Mouse (Mus musculus) C2C12 (cell line): Measurements from ENCODE around the gene Plbd1. TPM values are rescaled to one million over a fixed set of nuclear protein-coding genes. Genes with fewer than 3 reads are reported as not detected.

ENCODE experiments used
- H3K27me3 ChIP-seq: one replicate; pipeline ENCODE4 v1.6.1; 2011; ENCODE audit not compliant: control insufficient read depth, insufficient read depth, insufficient read length
- H3K36me3 ChIP-seq: one replicate; pipeline ENCODE4 v1.6.1; 2011; ENCODE audit not compliant: control insufficient read depth, insufficient read depth
- H3K4me3 ChIP-seq: one replicate; pipeline ENCODE4 v1.5.1; 2011; ENCODE audit warnings: mild to moderate bottlenecking, control low read depth; ENCODE audit not compliant: poor library complexity, insufficient read depth, severe bottlenecking
- H3K79me2 ChIP-seq: one replicate; pipeline ENCODE4 v1.6.1; 2011; ENCODE audit not compliant: control insufficient read depth, insufficient read depth
- H3K79me3 ChIP-seq: one replicate; pipeline ENCODE4 v1.6.1; 2011; ENCODE audit warnings: low read depth, control low read depth
- H3ac ChIP-seq: one replicate; pipeline ENCODE3; 2011; ENCODE audit warnings: low read depth; ENCODE audit not compliant: control insufficient read depth, insufficient read length
- CEBPB ChIP-seq: IDR thresholded peaks from one replicate; pipeline ENCODE4 v1.6.1; 2011; ENCODE audit warnings: low read depth, mild to moderate bottlenecking, control low read depth, moderate library complexity
- CTCF ChIP-seq: IDR thresholded peaks from one replicate; pipeline ENCODE4 v1.5.1; 2011; ENCODE audit not compliant: control insufficient read depth, insufficient read depth, insufficient read length
- FOSL1 ChIP-seq: IDR thresholded peaks from one replicate; pipeline ENCODE4 v1.8.0; 2011; ENCODE audit warnings: mild to moderate bottlenecking, low read length; ENCODE audit not compliant: poor library complexity, insufficient read depth, severe bottlenecking
- MAX ChIP-seq: IDR thresholded peaks from one replicate; pipeline ENCODE4 v1.6.1; 2011; ENCODE audit warnings: mild to moderate bottlenecking, control low read depth
- MYOD1 ChIP-seq: IDR thresholded peaks from one replicate; pipeline ENCODE4 v1.6.1; 2011; ENCODE audit warnings: low read depth; ENCODE audit not compliant: control insufficient read depth, insufficient read length
- MYOG ChIP-seq: IDR thresholded peaks from one replicate; pipeline ENCODE4 v1.6.1; 2011; ENCODE audit not compliant: control insufficient read depth, insufficient read length; ENCODE audit errors: extremely low read depth
- USF1 ChIP-seq: IDR thresholded peaks from one replicate; pipeline ENCODE4 v1.6.1; 2011; ENCODE audit warnings: low read depth, mild to moderate bottlenecking, control low read depth, moderate library complexity
- polyA plus RNA-seq: library from polyadenylated mRNA; unstranded; fragments of >200 nt; fragmentation: generic; extraction: Trizol; gene quantifications from one replicate; pipeline ENCODE4 v1.2.1, GENCODE M21; 2012; ENCODE audit warnings: missing spikeins

Plbd1 gene
- polyA plus RNA-seq, 1 experiment, result not detected

DNA sequence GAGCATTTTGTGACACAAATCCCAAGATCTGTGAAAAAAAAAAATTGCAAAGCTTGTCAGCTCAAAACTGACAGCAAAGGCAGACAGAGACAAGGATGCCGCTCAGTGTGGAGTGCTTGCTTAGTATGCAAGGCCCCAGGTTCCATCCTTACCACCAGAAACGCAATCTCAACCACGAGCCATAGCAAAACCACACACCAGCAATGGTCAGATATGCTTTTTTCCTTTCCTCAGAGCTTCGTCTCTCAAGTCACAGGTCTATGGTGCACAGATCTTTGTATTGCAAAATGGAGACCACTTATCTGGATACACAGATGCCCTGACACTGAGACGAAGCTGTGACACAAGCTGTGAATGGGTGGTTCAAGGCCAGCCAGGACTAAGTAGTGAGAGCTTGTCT is 28.8 kb upstream of the Plbd1 start:
- TF ChIP-seq CTCF (no peak), CEBPB (no peak), USF1 (no peak), MYOD1 (no peak), FOSL1 (no peak), MYOG (no peak)
- no peaks in the 10 kb centered on the region for H3K79me3 ChIP-seq

DNA sequence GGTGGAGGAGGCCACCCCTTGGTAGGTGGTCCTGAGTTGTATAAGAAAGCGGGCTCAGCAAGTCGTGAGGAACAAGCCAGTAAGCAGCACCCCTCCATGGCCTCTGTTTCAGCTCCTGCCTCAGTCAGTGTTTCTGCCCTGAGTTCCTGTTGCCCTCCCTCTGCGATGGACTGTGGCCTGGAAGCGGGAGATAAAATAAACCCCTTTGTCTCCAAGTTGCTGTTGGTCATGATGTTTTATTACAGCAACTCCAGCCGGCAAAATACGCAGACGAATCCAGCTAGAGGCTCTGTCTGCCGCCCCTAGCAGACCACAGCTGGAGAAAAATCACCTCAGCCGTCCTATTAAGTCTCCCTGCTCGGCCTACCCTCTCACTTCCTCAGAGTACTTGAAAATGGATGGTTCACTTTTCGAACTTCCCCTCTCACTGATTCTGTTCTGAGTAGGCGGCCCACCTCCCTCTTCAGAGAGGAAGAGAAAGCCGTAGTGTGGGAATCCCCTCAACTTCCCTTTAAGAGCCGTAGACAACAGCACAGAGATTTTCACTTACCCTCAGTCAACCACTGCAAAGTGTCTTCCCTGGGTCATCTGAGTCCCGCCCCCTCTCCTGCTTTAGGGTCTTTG is 28.2 kb upstream of the Plbd1 start:
- Histone ChIP-seq H3K36me3 (no peaks in the 10 kb centered on the region), H3ac (no peak overlapping the region), H3K4me3 (no peak overlapping the region), H3K27me3 (no peaks in the 10 kb centered on the region), H3K79me3 (no peaks in the 10 kb centered on the region), H3K79me2 (no peaks in the 10 kb centered on the region)
- TF ChIP-seq MYOG, result no peak
- TF ChIP-seq MYOD1, result no peak
- no peak for TF ChIP-seq USF1
- TF ChIP-seq CTCF, result no peak
- TF ChIP-seq CEBPB, result no peak

More for the DNA sequence above, 28.8 kb upstream of the Plbd1 start:
- Histone ChIP-seq H3ac (no peak overlapping the region), H3K36me3 (no peaks in the 10 kb centered on the region), H3K27me3 (no peaks in the 10 kb centered on the region), H3K79me2 (no peaks in the 10 kb centered on the region), H3K4me3 (no peak overlapping the region)

DNA sequence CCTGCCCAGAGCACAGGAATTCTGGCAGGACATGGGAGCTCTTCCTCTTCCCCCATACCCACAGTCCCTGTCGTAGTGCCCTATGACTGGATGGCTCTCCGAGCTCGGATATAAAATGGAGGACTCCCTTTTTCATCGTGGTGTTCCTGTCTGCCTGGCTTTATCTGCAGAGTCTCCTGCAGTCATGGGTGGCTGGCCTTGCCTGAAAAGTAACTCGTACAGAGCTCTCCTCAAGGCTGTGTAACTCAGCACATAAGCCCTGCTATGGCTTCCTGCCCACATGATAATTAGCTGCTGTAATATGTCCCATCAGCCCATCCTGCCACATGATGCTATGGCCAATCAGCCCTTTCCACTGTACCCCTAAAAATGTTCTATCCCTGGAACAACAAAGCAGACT is 23.7 kb upstream of the Plbd1 start:
- no peak overlapping the region for H3K4me3 ChIP-seq
- H3K36me3 ChIP-seq, result no peaks in the 10 kb centered on the region
- H3K79me3 ChIP-seq, result no peaks in the 10 kb centered on the region
- no peak overlapping the region for H3ac ChIP-seq
- TF ChIP-seq MYOD1, result no peak
- TF ChIP-seq MAX, result no peak
- TF ChIP-seq FOSL1, result no peak
- no peak for TF ChIP-seq CTCF
- TF ChIP-seq CEBPB, result no peak
- no peak for TF ChIP-seq USF1
- TF ChIP-seq MYOG, result no peak
- H3K27me3 ChIP-seq, result no peaks in the 10 kb centered on the region
- H3K79me2 ChIP-seq, result no peaks in the 10 kb centered on the region

DNA sequence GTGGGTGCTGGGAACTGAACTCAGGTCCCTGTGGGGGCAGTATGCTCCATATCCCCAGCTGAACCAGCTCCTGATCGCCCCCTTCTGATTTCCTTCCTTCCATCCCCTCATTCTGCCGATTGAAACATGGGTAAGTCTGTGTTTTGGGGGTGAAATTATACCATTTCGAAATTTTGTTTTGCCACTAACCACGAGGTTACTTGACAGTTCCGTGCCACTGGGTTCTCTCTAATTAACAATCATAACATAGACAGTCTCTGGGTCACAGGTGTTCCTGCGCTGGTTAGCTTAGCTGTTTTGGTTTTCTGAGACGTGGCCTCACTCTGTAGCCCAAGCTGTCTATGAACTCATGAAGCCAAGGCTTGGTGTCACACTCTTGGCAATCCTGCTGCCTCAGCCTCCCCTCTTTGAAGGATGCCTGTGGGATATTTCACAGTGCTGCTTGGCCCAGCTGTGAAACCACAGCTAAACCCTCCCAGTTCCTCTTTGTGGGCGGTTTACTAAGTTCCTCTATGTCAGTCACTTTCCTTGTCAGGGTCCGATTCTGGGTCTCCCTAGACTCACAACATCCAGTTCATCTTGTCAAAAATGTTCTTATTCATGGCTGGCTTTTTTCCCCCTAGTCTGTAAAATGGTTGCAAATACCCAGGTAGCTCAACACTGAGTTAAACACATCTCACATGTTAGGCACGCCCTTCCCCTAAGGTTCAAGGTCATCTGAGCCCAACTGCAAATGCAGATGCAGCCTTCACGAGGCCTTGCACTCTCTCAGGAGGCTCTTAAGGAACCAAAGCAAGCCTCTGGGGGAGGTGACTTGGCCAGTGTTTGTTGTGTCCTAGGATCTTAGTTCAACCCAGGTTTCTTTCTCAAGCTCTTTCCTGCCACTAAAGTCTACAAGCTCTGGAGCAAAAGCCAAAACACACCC is 21.9 kb upstream of the Plbd1 start:
- H3K36me3 ChIP-seq, result no peaks in the 10 kb centered on the region
- TF ChIP-seq FOSL1 (no peak), MYOG (no peak), MYOD1 (no peak), CEBPB (no peak), CTCF (no peak), USF1 (no peak), MAX (no peak)

DNA sequence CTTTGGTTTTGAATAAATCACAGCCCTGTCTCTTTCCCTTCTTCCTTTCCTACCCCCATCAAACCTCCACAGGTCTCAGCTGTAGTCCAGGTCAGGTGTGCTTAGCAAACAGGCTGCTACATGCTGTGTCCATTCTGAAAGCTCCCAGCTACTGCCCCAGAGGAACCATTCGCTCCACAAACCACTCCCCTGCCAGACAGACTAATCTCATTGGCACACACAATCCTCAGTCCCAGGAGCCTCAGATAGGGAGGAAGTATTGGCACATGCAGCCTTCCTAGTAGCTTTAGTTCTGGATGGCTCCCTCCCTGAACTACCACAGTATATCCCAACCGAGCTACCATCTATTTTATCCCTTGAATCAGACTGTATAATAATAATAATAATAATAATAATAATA is 17.7 kb upstream of the Plbd1 start:
- Histone ChIP-seq H3K79me2 (no peaks in the 10 kb centered on the region), H3ac (no peak overlapping the region)

More for the DNA sequence above, 21.9 kb upstream of the Plbd1 start:
- H3K27me3 ChIP-seq, result no peaks in the 10 kb centered on the region
- no peaks in the 10 kb centered on the region for H3K79me3 ChIP-seq
- H3ac ChIP-seq, result no peak overlapping the region
- no peak overlapping the region for H3K4me3 ChIP-seq
- no peaks in the 10 kb centered on the region for H3K79me2 ChIP-seq

More for the DNA sequence above, 17.7 kb upstream of the Plbd1 start:
- Histone ChIP-seq H3K79me3 (no peaks in the 10 kb centered on the region), H3K27me3 (no peaks in the 10 kb centered on the region), H3K4me3 (no peak overlapping the region), H3K36me3 (no peaks in the 10 kb centered on the region)
- TF ChIP-seq MAX (no peak), CEBPB (no peak), MYOG (no peak), CTCF (no peak), USF1 (no peak), FOSL1 (no peak), MYOD1 (no peak)
